Mouse (Mus musculus): ENCODE measurements around the gene Tbx4. TPM values are rescaled to one million over a fixed set of nuclear protein-coding genes. Genes with fewer than 3 reads are reported as not detected.

Tbx4 gene
- polyA plus RNA-seq, 1 experiment from 2014 or later, result 0.49 TPM

DNA sequence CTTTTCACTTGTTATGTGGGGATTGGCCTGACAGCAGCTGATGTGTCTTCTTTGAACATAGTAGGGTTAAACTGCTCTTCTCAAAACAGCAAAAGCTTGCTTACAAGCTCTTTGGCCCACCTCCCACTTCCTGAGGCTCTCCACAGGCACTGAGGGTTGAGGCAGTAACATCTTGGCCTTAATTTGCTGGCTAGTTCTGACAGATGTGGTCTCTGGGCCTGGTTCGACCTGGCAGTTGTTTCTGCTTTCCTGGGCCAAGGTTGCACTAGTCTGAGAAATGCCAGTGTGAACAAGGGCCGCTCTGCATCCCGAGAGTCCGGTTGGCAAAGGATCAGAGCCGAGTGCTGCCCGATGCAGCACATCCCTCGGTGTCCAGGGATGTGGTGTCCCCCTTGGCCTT is 27.3 kb downstream of the Tbx4 start:
- H3K9ac ChIP-seq, result no peak overlapping the region
- no peak overlapping the region for H3K4me3 ChIP-seq
- no peak overlapping the region for H3K4me2 ChIP-seq
- WGBS, result 79% methylated on average over 7 of the region's 7 CpGs
- no peak overlapping the region for H3K27ac ChIP-seq (ENCODE audit: poor library complexity, severe bottlenecking)
- H3K4me1 ChIP-seq (replicated peaks), result peaks cover 46% of the 10 kb centered on the region
- H3K9me3 ChIP-seq (replicated peaks), result no peaks in the 10 kb centered on the region
- H3K36me3 ChIP-seq, result no peaks in the 10 kb centered on the region
- peaks cover 34% of the 10 kb centered on the region for H3K27me3 ChIP-seq (replicated peaks)
- no peak for ATAC-seq (ENCODE audit: insufficient number of reproducible peaks, low FRiP score)

DNA sequence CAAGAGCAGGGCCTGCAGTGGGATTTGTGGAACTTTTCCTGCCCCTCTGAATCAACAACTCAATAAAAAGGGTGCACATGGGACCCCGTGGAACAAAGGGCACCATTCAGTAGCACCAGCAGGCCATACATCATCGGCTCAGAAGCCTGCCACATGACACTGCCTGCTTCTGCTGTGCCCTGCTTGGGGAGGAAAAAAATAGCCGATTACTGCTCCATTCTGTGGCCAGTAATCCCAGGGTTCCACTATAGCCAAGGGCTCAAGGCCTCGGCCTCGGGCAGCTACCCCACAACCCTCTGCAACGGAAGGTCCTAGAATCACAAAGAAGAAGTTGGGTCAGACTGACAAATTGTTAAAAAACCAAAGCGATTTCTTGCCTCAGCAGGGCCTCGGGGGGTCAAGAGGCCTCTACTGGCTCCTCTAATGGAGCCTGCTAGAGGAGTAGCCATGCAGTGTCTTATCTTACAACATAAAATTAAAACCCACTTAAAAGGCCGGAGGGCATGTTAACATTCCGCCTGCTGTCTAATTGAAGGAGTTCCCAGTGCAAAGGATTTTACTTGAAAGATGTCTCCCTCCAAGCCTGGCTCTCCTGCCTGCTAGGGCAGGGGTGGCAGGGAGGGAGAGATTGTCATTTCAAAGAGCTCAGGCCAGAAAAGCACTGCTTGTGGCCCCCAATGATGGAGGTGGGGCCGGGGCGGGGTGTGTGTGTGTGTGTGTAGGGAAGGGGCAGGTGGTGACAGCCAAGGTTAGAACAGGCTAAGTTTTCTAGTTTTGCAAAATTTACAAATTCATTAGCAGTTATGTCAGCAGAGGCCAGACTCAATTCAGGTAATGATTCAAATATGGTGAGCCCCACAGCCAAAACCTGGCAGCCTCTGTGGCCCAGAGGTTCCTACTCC is 31.1 kb downstream of the Tbx4 start:
- no peak for ATAC-seq (ENCODE audit: insufficient number of reproducible peaks, low FRiP score)
- 45% methylated on average over 12 of the region's 12 CpGs for WGBS
- Histone ChIP-seq H3K4me2 (no peak overlapping the region), H3K9me3 (replicated peaks) (no peaks in the 10 kb centered on the region), H3K4me1 (replicated peaks) (peaks cover 23% of the 10 kb centered on the region; the same call in 1 of the 2 replicates), H3K27ac (ENCODE audit: poor library complexity, severe bottlenecking) (no peak overlapping the region), H3K4me3 (no peak overlapping the region), H3K27me3 (replicated peaks) (peaks cover 61% of the 10 kb centered on the region), H3K9ac (no peak overlapping the region), H3K36me3 (no peaks in the 10 kb centered on the region)

DNA sequence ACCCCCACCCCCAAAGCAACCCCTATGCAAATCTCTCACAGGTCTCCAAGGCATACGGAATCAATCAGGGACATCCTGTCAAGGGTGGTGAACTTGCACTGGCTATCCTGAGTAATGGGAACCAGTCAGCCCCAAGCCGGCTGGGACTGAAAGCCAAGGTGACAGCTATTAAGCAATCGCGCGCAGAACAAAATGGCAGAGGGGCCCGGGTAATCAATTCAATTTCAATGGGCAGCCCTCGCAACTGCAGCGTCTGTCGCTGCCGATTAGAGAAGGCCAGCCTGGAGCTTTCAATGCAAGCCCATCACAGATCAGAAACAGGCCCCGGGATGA is 31.7 kb downstream of the Tbx4 start:
- Histone ChIP-seq H3K27me3 (replicated peaks) (peaks cover 66% of the 10 kb centered on the region), H3K9me3 (replicated peaks) (no peaks in the 10 kb centered on the region), H3K9ac (no peak overlapping the region), H3K4me2 (no peak overlapping the region), H3K36me3 (no peaks in the 10 kb centered on the region), H3K27ac (ENCODE audit: poor library complexity, severe bottlenecking) (no peak overlapping the region), H3K4me3 (no peak overlapping the region), H3K4me1 (replicated peaks) (peaks cover 23% of the 10 kb centered on the region; the same call in 1 of the 2 replicates)
- 22% methylated on average over 11 of the region's 11 CpGs for WGBS
- ATAC-seq (ENCODE audit: insufficient number of reproducible peaks, low FRiP score), result no peak

DNA sequence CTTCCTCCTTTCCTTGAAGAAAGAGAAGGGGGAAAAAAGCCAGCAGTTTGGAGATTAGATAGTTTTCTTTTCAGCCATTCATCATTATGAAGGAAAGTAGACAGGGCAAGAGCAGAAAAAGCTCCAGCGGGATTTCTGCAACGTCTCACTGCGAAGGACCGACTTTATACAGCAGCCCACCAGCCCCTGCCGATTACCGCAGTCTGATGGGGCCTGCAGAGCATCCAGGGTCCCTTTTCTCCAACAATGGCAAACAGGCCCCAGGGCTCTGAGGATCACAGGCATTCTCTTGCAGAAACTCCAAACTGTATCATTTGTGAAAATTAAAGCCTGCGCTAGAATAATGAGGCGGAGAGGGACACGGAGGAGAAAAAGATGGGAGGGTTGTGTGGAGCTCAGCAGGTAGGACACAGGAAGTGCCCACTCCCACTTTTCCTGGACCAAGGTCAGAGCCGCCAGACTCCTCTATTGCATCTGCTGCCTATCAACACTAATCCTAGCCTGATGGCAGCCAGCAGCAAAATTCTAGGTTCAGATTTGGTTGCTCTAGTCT is 32.2 kb downstream of the Tbx4 start:
- no peak overlapping the region for H3K4me2 ChIP-seq
- H3K27ac ChIP-seq (ENCODE audit: poor library complexity, severe bottlenecking), result no peak overlapping the region; the same call in 1 of the 2 replicates

DNA sequence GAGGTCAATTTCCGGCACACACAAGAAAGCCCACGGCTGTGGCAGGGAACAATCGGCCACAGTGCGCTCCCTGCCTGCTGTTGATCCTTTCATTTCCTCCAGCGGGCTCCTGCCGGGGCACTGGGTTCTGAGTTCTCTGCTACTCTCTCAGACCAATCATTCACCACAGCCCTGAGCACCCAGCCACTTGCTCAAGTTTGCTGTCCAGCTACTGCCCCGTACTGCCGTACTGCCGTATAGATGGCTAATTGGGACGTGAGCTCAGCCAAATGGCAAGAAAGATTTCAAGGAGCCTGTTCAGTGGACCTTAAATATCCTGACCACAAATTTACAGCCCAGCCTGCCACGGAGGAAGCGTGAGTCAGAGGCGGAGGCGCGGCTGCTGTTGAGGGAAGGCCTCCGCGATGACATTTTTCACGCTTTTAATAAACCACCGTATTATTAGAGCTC is 39.1 kb downstream of the Tbx4 start:
- Histone ChIP-seq H3K4me3 (peak overlapping the region; percentile 38), H3K36me3 (no peaks in the 10 kb centered on the region), H3K27me3 (replicated peaks) (peaks cover 77% of the 10 kb centered on the region), H3K4me2 (peak overlapping the region; percentile 60), H3K27ac (ENCODE audit: poor library complexity, severe bottlenecking) (no peak overlapping the region), H3K4me1 (replicated peaks) (peaks cover 10% of the 10 kb centered on the region), H3K9ac (peak overlapping the region; percentile 31; the same call in 1 of the 2 replicates), H3K9me3 (replicated peaks) (no peaks in the 10 kb centered on the region)
- no peak for ATAC-seq (ENCODE audit: insufficient number of reproducible peaks, low FRiP score)
- 10% methylated on average over 19 of the region's 19 CpGs for WGBS

More for the DNA sequence above, 32.2 kb downstream of the Tbx4 start:
- WGBS, result 39% methylated on average over 10 of the region's 10 CpGs
- H3K36me3 ChIP-seq, result no peaks in the 10 kb centered on the region
- H3K4me3 ChIP-seq, result no peak overlapping the region
- no peak overlapping the region for H3K9ac ChIP-seq
- no peak for ATAC-seq (ENCODE audit: insufficient number of reproducible peaks, low FRiP score)
- H3K27me3 ChIP-seq (replicated peaks), result peaks cover 66% of the 10 kb centered on the region
- H3K4me1 ChIP-seq (replicated peaks), result peaks cover 23% of the 10 kb centered on the region; the same call in 1 of the 2 replicates
- no peaks in the 10 kb centered on the region for H3K9me3 ChIP-seq (replicated peaks)

DNA sequence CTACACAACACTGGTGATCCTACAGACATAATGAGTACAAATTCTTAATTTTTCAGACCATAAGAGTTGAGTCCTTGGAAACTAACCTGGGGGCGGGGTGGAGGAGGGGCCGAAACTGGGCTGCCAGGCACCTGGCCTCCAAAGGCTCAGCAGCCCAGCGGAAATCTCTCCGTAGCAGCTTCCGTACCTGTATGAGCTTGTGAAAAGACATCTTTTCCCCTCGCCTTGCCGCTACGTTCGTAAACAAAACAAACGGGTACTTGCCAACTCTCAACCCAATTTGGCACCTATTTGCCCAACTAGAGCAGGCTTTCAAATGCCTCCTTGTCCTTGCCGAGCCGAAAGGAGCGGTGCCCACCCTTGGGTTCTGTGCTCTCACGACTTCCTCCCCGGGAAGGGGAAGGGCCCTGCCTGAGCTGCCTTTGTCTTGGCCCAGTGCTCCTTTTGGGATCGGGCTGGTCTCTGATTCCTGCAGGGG is 40.1 kb downstream of the Tbx4 start:
- Histone ChIP-seq H3K4me3 (peak overlapping the region; percentile 23), H3K4me1 (replicated peaks) (peaks cover 10% of the 10 kb centered on the region), H3K36me3 (no peaks in the 10 kb centered on the region), H3K9ac (no peak overlapping the region), H3K27ac (ENCODE audit: poor library complexity, severe bottlenecking) (no peak overlapping the region), H3K27me3 (replicated peaks) (peaks cover 71% of the 10 kb centered on the region), H3K4me2 (peak overlapping the region; percentile 53), H3K9me3 (replicated peaks) (no peaks in the 10 kb centered on the region)
- WGBS, result 14% methylated on average over 16 of the region's 16 CpGs
- ATAC-seq (ENCODE audit: insufficient number of reproducible peaks, low FRiP score), result no peak

DNA sequence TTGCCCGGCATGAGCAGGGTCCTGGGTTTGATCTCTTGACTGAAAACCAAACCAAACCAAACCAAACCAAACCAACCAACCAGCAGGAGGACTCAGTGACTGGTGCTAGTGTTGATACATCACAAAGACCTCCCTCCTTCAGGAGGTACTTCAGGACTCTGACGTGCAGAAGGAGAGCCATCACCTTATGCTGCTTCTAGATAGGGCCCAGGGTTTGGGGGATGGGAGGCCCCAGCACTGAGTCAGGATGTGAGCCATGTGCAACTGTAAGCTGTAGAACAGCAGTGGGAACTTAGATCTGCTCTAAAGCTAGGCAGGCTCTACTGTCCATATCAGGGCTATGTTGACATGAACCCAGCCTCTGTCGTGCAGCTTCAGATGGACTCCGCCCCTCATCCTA is 41.9 kb downstream of the Tbx4 start:
- peaks cover 62% of the 10 kb centered on the region for H3K27me3 ChIP-seq (replicated peaks)
- no peak overlapping the region for H3K4me2 ChIP-seq
- H3K4me1 ChIP-seq (replicated peaks), result peaks cover 10% of the 10 kb centered on the region
- no peak overlapping the region for H3K4me3 ChIP-seq
- H3K27ac ChIP-seq (ENCODE audit: poor library complexity, severe bottlenecking), result no peak overlapping the region
- WGBS, result 57% methylated on average over 4 of the region's 4 CpGs
- no peaks in the 10 kb centered on the region for H3K9me3 ChIP-seq (replicated peaks)
- H3K36me3 ChIP-seq, result no peaks in the 10 kb centered on the region
- no peak overlapping the region for H3K9ac ChIP-seq
- no peak for ATAC-seq (ENCODE audit: insufficient number of reproducible peaks, low FRiP score)

DNA sequence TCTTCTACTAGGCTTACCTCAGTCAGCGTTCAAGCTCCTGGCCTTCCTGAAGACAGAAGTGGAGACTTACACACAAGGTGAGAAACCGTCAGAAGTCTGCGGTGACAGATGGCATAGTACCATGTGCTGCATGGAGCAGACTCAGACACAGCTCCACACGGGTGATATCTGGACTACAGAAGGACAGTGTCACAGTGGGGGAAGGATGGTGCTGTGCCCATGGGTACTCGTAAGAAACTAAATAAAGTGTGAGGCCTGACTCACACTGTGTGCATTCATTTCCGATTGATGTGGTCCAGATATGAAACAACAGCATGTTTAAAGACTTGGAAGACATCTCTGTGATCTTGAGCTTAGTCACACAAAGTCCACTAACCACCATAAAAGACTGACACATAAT is 43.4 kb downstream of the Tbx4 start:
- H3K9ac ChIP-seq, result no peak overlapping the region
- whole genome bisulfite sequencing, result 75% methylated on average over 6 of the region's 6 CpGs
- peaks cover 50% of the 10 kb centered on the region for H3K27me3 ChIP-seq (replicated peaks)
- no peaks in the 10 kb centered on the region for H3K9me3 ChIP-seq (replicated peaks)
- no peak for ATAC-seq (ENCODE audit: insufficient number of reproducible peaks, low FRiP score)
- H3K4me3 ChIP-seq, result no peak overlapping the region
- no peak overlapping the region for H3K27ac ChIP-seq (ENCODE audit: poor library complexity, severe bottlenecking)
- peaks cover 10% of the 10 kb centered on the region for H3K4me1 ChIP-seq (replicated peaks)
- H3K36me3 ChIP-seq, result no peaks in the 10 kb centered on the region
- no peak overlapping the region for H3K4me2 ChIP-seq

DNA sequence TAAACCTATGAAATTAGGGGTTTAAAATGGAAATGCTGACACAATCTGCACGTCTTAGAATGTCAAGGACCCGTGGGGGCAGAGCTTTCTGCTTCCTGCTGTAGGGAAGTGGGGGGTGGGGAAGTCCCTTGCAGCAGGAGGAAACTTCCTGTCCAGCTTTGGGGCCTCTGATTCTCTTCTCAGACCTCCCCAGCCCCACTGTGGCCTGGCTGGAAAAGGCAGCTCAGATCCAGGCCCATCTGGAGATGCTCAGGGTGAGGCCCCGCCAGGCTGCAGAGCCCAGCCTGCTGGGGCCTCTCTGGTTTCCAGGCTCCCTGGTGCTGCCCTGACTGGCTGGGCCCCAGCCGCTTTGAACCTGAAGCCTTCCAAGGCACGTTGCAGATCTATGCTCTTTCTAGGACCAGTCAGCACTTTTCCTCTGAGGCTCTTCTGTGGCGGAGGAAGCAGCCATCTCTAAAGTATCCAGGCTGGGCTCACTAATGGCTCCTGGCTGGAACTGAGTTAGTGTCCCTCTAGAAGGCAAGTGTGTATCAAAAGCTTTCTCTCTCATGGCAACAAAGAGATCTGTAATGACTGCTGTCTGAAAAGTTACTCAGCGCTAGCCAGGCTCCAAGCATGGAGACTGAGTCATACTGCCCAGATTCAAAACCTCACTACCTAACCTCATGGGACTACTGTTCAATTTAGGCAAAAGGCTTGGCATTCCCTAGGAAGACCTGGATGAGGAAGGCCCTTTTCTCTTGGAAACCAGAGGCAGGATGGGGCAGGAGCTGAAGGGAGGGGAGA is 55.8 kb downstream of the Tbx4 start:
- peaks cover 8% of the 10 kb centered on the region; the same call in 1 of the 2 replicates for H3K27me3 ChIP-seq (replicated peaks)
- H3K4me3 ChIP-seq, result no peak overlapping the region
- no peaks in the 10 kb centered on the region for H3K9me3 ChIP-seq (replicated peaks)
- H3K4me2 ChIP-seq, result no peak overlapping the region
- peaks cover 6% of the 10 kb centered on the region for H3K4me1 ChIP-seq (replicated peaks)
- no peak overlapping the region for H3K27ac ChIP-seq (ENCODE audit: poor library complexity, severe bottlenecking)
- H3K9ac ChIP-seq, result 0 out of 2 replicates have a peak overlapping the region, but pooled peaks have one; percentile 19
- 34% methylated on average over 7 of the region's 7 CpGs for WGBS
- no peak for ATAC-seq (ENCODE audit: insufficient number of reproducible peaks, low FRiP score)
- H3K36me3 ChIP-seq, result no peaks in the 10 kb centered on the region

DNA sequence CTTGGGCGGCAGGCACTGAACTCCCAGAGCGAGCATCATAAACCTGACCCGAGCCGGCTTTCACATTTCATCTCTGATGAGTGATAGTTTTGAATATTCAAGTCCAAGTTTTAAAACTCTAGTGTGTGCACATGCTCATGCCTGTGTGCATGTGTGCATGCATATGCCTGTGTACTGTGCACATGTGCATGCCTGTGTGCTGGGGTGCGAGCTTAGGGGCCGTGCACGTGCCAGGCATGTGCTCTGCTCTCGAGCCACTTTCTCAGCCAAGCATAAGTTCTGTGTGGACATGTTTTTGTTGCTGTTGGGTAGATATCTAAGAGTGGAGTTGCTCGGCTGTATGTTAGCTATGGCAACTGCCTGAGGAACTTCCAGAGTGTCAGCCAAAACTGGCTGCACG is 62.5 kb downstream of the Tbx4 start:
- WGBS, result 84% methylated on average over 10 of the region's 10 CpGs
- Histone ChIP-seq H3K4me2 (no peak overlapping the region), H3K27ac (ENCODE audit: poor library complexity, severe bottlenecking) (no peak overlapping the region), H3K9me3 (replicated peaks) (no peaks in the 10 kb centered on the region), H3K9ac (no peak overlapping the region), H3K36me3 (no peaks in the 10 kb centered on the region), H3K27me3 (replicated peaks) (peaks cover 8% of the 10 kb centered on the region; the same call in 1 of the 2 replicates), H3K4me1 (replicated peaks) (no peaks in the 10 kb centered on the region), H3K4me3 (no peak overlapping the region)
- ATAC-seq (ENCODE audit: insufficient number of reproducible peaks, low FRiP score), result no peak

DNA sequence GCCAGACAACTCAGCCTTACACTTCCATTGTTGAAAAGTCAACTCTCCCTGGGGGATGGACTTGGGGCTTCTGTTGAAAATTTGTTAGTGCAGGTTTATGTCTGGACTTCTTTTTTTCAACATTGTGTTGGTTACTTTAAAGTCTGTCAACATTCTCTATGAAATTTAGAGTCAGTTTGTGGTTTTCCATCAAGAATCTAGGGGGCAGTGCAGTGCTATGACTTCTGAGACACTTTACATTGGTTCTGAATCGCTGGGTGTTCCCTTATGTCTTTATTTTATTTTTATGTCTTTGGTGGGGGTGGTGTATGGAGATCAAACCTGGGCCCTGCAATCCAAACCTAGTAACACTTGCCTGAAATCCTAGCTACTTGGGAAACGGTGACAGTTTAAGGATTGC is 63.5 kb downstream of the Tbx4 start:
- Histone ChIP-seq H3K4me3 (no peak overlapping the region), H3K4me2 (no peak overlapping the region), H3K4me1 (replicated peaks) (no peaks in the 10 kb centered on the region), H3K9ac (no peak overlapping the region), H3K27ac (ENCODE audit: poor library complexity, severe bottlenecking) (no peak overlapping the region), H3K36me3 (no peaks in the 10 kb centered on the region), H3K27me3 (replicated peaks) (peaks cover 8% of the 10 kb centered on the region; the same call in 1 of the 2 replicates), H3K9me3 (replicated peaks) (no peaks in the 10 kb centered on the region)
- 80% methylated on average over 2 of the region's 2 CpGs for WGBS
- no peak for ATAC-seq (ENCODE audit: insufficient number of reproducible peaks, low FRiP score)

All from heart, embryonic 12.5 days (tissue).